Mouse (Mus musculus) liver, embryonic 14.5 days (tissue): ENCODE measurements around the gene Armh4.

Experiments
- CTCF ChIP-seq: IDR thresholded peaks from 2 replicates; pipeline ENCODE4 v1.5.1; 2016; ENCODE audit warnings: antibody characterized with exemption, low read depth, control low read depth
- EP300 ChIP-seq: IDR thresholded peaks from 2 replicates; pipeline ENCODE4 v1.6.1; 2016; ENCODE audit warnings: antibody characterized with exemption, low read depth

- TF ChIP-seq CTCF (no peak), EP300 (no peak)
Observed at GRCm38 (mm10) chr14:49766601-49767000, 16.6 kb downstream of the Armh4 start.
